Mouse (Mus musculus) heart, embryonic 12.5 days (tissue): ENCODE data around the gene Cpne1. TPM values are rescaled to one million over a fixed set of nuclear protein-coding genes. Genes with fewer than 3 reads are reported as not detected.
A peak's percentile ranks its signal among the peaks of the same experiment; 100 is the strongest.
"Not testable (repeated sequence)": the region's sequence is repeated elsewhere in the genome, so short reads cannot be mapped to it uniquely, and the experiment has no call there.

ENCODE experiments used
- ATAC-seq: fragments of 200-750 bp; cut with Nextera tagmentation; 2 replicates; pipeline ENCODE4 v1.8.0; 2017; ENCODE audit warnings: moderate TSS enrichment, moderate library complexity; ENCODE audit not compliant: insufficient number of reproducible peaks, low FRiP score
- H3K27ac ChIP-seq: fragments of 300-500 bp; sonication (generic); 2 replicates; pipeline ENCODE4 v1.5.1; 2016; ENCODE audit warnings: mild to moderate bottlenecking, moderate library complexity; ENCODE audit not compliant: poor library complexity, severe bottlenecking
- H3K27me3 ChIP-seq: fragments of 300-500 bp; sonication (generic); replicated peaks from 2 replicates; pipeline ENCODE4 v1.6.1; 2016; ENCODE audit warnings: mild to moderate bottlenecking, moderate library complexity
- H3K36me3 ChIP-seq: fragments of 300-500 bp; sonication (generic); 2 replicates; pipeline ENCODE4 v1.6.1; 2016; ENCODE audit warnings: mild to moderate bottlenecking, moderate library complexity
- H3K4me1 ChIP-seq: fragments of 300-500 bp; sonication (generic); replicated peaks from 2 replicates; pipeline ENCODE4 v1.6.1; 2016; ENCODE audit warnings: mild to moderate bottlenecking
- H3K4me2 ChIP-seq: fragments of 300-500 bp; sonication (generic); 2 replicates; pipeline ENCODE4 v1.6.1; 2016; ENCODE audit warnings: mild to moderate bottlenecking, moderate library complexity
- H3K4me3 ChIP-seq: fragments of 300-500 bp; sonication (generic); 2 replicates; pipeline ENCODE4 v1.5.1; 2016; ENCODE audit warnings: mild to moderate bottlenecking
- H3K9ac ChIP-seq: fragments of 300-500 bp; sonication (generic); 2 replicates; pipeline ENCODE4 v1.6.1; 2016; ENCODE audit warnings: mild to moderate bottlenecking, moderate library complexity
- H3K9me3 ChIP-seq: fragments of 300-500 bp; sonication (generic); replicated peaks from 2 replicates; pipeline ENCODE4 v1.6.1; 2016; ENCODE audit warnings: mild to moderate bottlenecking, moderate library complexity
- WGBS: fragments of 180-500 bp; shearing (Covaris S2); methylation state at CpG from one replicate; pipeline ENCODE4 v1.1.7; 2016; 5-methylcytosine and 5-hydroxymethylcytosine counted together
- polyA plus RNA-seq: library from polyadenylated mRNA; unstranded; fragments of >200 nt; fragmentation: Nextera tagmentation; extraction: Ambion mirVana; gene quantifications from 2 replicates; pipeline ENCODE4 v1.2.1, GENCODE M21; 2016

Gene Cpne1
- polyA plus RNA-seq, 1 experiment from 2014 or later = 30.0 TPM

DNA sequence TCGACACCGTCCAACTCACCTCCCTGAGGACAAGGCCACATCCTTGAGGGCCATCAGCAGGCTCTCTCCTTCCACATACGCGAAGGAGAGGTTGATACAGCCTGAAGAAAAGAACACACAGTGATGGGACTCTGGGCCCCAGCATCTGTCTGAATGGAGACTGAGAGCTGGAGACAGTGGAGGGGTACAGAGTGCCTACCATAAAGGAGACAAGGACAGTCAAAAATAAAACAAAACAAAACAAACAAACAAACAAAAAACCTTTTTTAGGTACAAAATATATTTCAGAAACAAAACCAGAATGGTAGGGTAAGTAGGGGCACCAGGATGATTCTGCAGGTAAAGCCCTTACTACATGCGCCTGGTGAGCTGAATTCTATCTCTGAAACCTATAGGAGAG is 15.2 kb upstream of the Cpne1 start, which contains the start of gene Gm28036:
Gene Gm28036 (minus strand): TSS at position 101 of the 400 bp plus-strand sequence.
- Histone ChIP-seq H3K36me3 (peaks cover 63% of the 10 kb centered on the region), H3K27me3 (no peaks in the 10 kb centered on the region), H3K9me3 (no peaks in the 10 kb centered on the region), H3K4me2 (no peak within 1 kb of the TSS), H3K4me3 (no peak within 1 kb of the TSS), H3K9ac (no peak within 1 kb of the TSS), H3K4me1 (no peaks in the 10 kb centered on the region), H3K27ac (no peak within 1 kb of the TSS)
- 91% methylated on average over 5 of the region's 5 CpGs for WGBS
- ATAC-seq = no peak

- Histone ChIP-seq H3K36me3 (peaks cover 46% of the 10 kb centered on the region), H3K4me3 (no peak overlapping the region), H3K4me1 (no peaks in the 10 kb centered on the region), H3K4me2 (no peak overlapping the region), H3K27ac (no peak overlapping the region), H3K27me3 (no peaks in the 10 kb centered on the region), H3K9ac (no peak overlapping the region), H3K9me3 (peaks cover 4% of the 10 kb centered on the region; the same call in 1 of the 2 replicates)
- 80% methylated on average over 5 of the region's 5 CpGs for WGBS
- ATAC-seq = no peak
These were observed 12.0 kb upstream of the Cpne1 start for GRCm38 (mm10) chr2:156123731-156124130.

- H3K36me3 ChIP-seq = peaks cover 18% of the 10 kb centered on the region
- peaks cover 4% of the 10 kb centered on the region; the same call in 1 of the 2 replicates for H3K9me3 ChIP-seq
- H3K4me1 ChIP-seq = no peaks in the 10 kb centered on the region
- no peak overlapping the region for H3K4me3 ChIP-seq
- H3K27me3 ChIP-seq = no peaks in the 10 kb centered on the region
- H3K9ac ChIP-seq = no peak overlapping the region
- ATAC-seq = no peak
- H3K4me2 ChIP-seq = no peak overlapping the region
- H3K27ac ChIP-seq = no peak overlapping the region
These were observed 7.8 kb upstream of the Cpne1 start for GRCm38 (mm10) chr2:156119566-156119965.

- H3K9ac ChIP-seq = peak overlapping the region; percentile 98
- H3K9me3 ChIP-seq, H3K36me3 ChIP-seq, ATAC-seq, H3K27me3 ChIP-seq, H3K4me1 ChIP-seq: not testable (repeated sequence)
- H3K27ac ChIP-seq = peak overlapping the region; percentile 93
- WGBS = 23% methylated on average over 5 of the region's 5 CpGs
- peak overlapping the region; percentile 82 for H3K4me2 ChIP-seq
- H3K4me3 ChIP-seq = peak overlapping the region; percentile 92
These were observed 287 bp upstream of the Cpne1 start for GRCm38 (mm10) chr2:156112080-156112423.

DNA sequence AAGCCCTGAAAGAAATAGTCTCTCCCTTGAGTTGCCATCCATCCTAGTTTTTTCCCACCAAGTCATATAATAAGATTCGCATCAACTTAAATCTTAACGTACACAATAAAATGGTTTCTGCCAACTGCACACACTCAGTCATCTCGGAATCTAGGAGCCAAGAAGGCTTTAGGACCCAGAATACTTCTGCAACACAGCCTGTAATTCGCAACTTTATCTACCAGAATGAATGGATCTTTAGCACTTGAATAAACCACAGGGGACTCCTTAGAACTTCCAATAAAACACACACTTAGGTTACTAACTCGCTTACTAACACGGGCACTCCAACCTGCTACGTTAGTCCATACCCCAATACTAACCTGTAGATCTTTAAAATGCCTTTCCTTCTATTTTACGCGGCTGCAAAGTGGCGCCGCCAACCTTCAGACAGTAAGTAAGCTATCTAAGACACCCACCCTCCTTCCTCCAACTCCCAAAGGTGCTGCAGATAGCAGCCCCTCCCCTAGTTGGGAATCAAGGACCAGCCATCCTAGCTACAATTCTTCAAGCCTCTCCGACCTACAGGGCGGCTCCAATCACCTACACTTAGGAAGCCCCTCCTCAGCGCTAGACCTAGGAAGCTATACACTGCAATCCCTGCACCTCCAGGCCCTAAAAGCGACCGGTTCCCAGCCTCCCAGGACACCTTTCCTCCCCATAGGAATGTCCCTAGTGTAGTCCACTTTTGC is 973 bp downstream of the Cpne1 start:
- Histone ChIP-seq H3K4me2 (peak overlapping the region; percentile 82), H3K27ac (peak overlapping the region; percentile 93), H3K4me3 (peak overlapping the region; percentile 92), H3K27me3 (no peaks in the 10 kb centered on the region), H3K36me3 (no peaks in the 10 kb centered on the region), H3K9ac (peak overlapping the region; percentile 98), H3K9me3 (no peaks in the 10 kb centered on the region), H3K4me1 (peaks cover 6% of the 10 kb centered on the region)
- ATAC-seq = peak; percentile 68
- under 1% methylated on average over 16 of the region's 16 CpGs for WGBS

GRCm38 (mm10) chr2:156091926-156092325 is 19.8 kb downstream of the Cpne1 start:
- Histone ChIP-seq H3K9me3 (no peaks in the 10 kb centered on the region), H3K4me2 (no peak overlapping the region), H3K9ac (no peak overlapping the region), H3K36me3 (peaks cover 39% of the 10 kb centered on the region), H3K4me3 (no peak overlapping the region), H3K27ac (no peak overlapping the region), H3K4me1 (peaks cover 2% of the 10 kb centered on the region), H3K27me3 (no peaks in the 10 kb centered on the region)
- WGBS = 87% methylated on average over 5 of the region's 5 CpGs
- ATAC-seq = no peak

DNA sequence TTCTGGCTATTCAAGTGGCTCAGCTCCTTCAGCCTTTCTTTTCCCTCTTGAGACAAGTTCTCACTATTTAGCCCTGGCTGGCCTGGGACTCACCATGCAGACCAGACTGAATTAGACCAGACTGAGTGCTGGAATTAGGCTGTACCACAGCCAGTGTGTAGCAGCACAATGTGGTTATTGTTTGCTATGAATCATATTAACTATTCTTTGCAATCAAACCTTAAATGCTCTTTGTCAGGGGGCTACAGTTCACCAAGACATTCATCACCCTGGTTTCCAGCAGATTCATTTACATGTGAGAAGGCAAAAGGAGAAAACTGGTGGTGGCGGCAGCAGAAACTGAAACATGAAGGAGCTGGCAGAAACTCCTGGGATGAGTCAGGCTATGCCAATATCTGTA is 22.0 kb downstream of the Cpne1 start:
- no peak overlapping the region for H3K4me3 ChIP-seq
- ATAC-seq = no peak
- H3K9me3 ChIP-seq = no peaks in the 10 kb centered on the region
- peaks cover 9% of the 10 kb centered on the region for H3K4me1 ChIP-seq
- WGBS = 92% methylated on average over 1 of the region's 1 CpGs
- no peak overlapping the region for H3K9ac ChIP-seq
- no peaks in the 10 kb centered on the region for H3K27me3 ChIP-seq
- no peak overlapping the region for H3K27ac ChIP-seq
- peaks cover 25% of the 10 kb centered on the region for H3K36me3 ChIP-seq
- H3K4me2 ChIP-seq = no peak overlapping the region

GRCm38 (mm10) chr2:156087391-156088110 is 24.2 kb downstream of the Cpne1 start:
- ATAC-seq = peak; percentile 39; the same call in 1 of the 2 replicates
- 85% methylated on average over 7 of the region's 7 CpGs for WGBS

DNA sequence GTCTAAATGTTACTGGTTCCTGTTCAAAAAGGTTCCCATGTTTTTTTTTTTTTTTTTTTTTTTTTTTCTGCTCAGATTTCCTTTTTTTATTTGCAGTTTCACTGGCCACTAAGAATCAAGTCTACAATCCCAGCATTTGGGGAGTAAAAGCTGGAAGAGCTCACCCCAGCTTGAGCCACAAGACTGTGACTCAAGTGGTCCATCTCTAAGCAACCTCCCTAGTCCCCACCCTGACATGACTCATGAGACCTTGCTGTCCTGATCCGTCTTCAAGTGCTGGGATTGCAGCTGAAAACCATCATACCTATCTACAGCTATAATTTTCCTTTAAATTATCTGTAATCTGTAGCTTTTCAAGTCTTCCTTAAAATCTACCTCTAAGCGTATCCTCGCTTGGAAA is 27.2 kb downstream of the Cpne1 start:
- no peaks in the 10 kb centered on the region for H3K27me3 ChIP-seq
- no peaks in the 10 kb centered on the region for H3K9me3 ChIP-seq
- H3K36me3 ChIP-seq = peaks cover 12% of the 10 kb centered on the region
- no peak overlapping the region for H3K9ac ChIP-seq
- no peak overlapping the region for H3K27ac ChIP-seq
- 84% methylated on average over 3 of the region's 3 CpGs for WGBS
- no peak for ATAC-seq
- H3K4me1 ChIP-seq = peaks cover 33% of the 10 kb centered on the region
- no peak overlapping the region for H3K4me2 ChIP-seq
- H3K4me3 ChIP-seq = no peak overlapping the region

More at GRCm38 (mm10) chr2:156087391-156088110, 24.2 kb downstream of the Cpne1 start:
- Histone ChIP-seq H3K9ac (no peak overlapping the region), H3K27me3 (no peaks in the 10 kb centered on the region), H3K27ac (no peak overlapping the region), H3K4me1 (peaks cover 13% of the 10 kb centered on the region), H3K4me2 (no peak overlapping the region), H3K36me3 (peaks cover 25% of the 10 kb centered on the region), H3K9me3 (no peaks in the 10 kb centered on the region), H3K4me3 (no peak overlapping the region)

GRCm38 (mm10) chr2:156080391-156080790 is 31.4 kb downstream of the Cpne1 start:
- H3K27me3 ChIP-seq = no peaks in the 10 kb centered on the region
- H3K36me3 ChIP-seq = peaks cover 37% of the 10 kb centered on the region
- no peak for ATAC-seq
- no peak overlapping the region for H3K4me3 ChIP-seq
- no peaks in the 10 kb centered on the region for H3K9me3 ChIP-seq
- H3K4me1 ChIP-seq = peaks cover 29% of the 10 kb centered on the region
- H3K4me2 ChIP-seq = no peak overlapping the region
- H3K27ac ChIP-seq = 0 out of 2 replicates have a peak overlapping the region, but pooled peaks have one; percentile 13
- 89% methylated on average over 7 of the region's 7 CpGs for WGBS
- no peak overlapping the region for H3K9ac ChIP-seq

GRCm38 (mm10) chr2:156079674-156080073 is 32.1 kb downstream of the Cpne1 start:
- WGBS = 39% methylated on average over 4 of the region's 4 CpGs
- H3K27ac ChIP-seq = no peak overlapping the region

More at GRCm38 (mm10) chr2:156079674-156080073, 32.1 kb downstream of the Cpne1 start:
- Histone ChIP-seq H3K4me3 (no peak overlapping the region), H3K36me3 (peaks cover 45% of the 10 kb centered on the region), H3K9ac (no peak overlapping the region), H3K4me2 (no peak overlapping the region), H3K4me1 (peaks cover 29% of the 10 kb centered on the region), H3K9me3 (no peaks in the 10 kb centered on the region), H3K27me3 (no peaks in the 10 kb centered on the region)
- ATAC-seq = peak; percentile 41; the same call in 1 of the 2 replicates
